Mouse (Mus musculus) heart, postnatal 10 days (tissue): ENCODE results near the gene Tmem131l. TPM values are rescaled to one million over a fixed set of nuclear protein-coding genes. Genes with fewer than 3 reads are reported as not detected.

Experiments used
- DNase-seq, 2 experiments: peaks; one replicate each; pipeline ENCODE4 v3.0.0; 2021
- intact Hi-C: fragments of 180-260 bp; cut with DNase I; formaldehyde crosslinking; loops from one replicate; pipeline ENCODE4 v1.15.1; 2025
- total RNA-seq, 2 experiments: library from RNA; stranded (reverse); gene quantifications; 2 replicates each; pipeline ENCODE4 v1.2.3; 2021

The Tmem131l gene
- total RNA-seq, 2 experiments from 2014 or later: 31.4 to 32.6 TPM

- intact Hi-C loops: no loop called here
- DNase-seq: no peak
Observed at GRCm38 (mm10) chr3:84059261-84059660, 19.3 kb upstream of the Tmem131l start.

GRCm38 (mm10) chr3:84048729-84049175, 8.8 kb upstream of the Tmem131l start:
- intact Hi-C loops: no loop called here
- peak; percentile 69 for DNase-seq

DNA sequence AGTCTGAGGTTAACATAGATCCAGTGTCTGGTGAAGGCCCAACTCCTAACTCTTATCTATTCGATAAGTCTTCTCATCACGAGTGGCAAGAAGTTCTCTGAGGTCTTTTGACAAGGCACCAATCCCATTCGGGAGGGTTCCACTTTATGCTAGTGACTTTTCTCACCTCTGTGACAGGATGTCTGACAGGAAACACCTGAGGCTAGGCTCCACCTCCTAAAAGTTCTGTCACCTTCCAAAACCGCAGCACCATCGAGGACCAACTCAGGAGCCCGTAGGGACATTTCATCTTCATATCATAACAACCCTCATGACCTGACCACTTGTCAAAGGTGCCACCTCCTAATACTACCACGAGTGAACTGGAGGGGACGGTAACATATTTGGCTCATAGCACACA, 6.2 kb upstream of the Tmem131l start:
- no peak for DNase-seq
- intact Hi-C loops: no loop called here

GRCm38 (mm10) chr3:84041739-84042138, 1.8 kb upstream of the Tmem131l start:
- DNase-seq: no peak
- intact Hi-C loops: no loop called here

DNA sequence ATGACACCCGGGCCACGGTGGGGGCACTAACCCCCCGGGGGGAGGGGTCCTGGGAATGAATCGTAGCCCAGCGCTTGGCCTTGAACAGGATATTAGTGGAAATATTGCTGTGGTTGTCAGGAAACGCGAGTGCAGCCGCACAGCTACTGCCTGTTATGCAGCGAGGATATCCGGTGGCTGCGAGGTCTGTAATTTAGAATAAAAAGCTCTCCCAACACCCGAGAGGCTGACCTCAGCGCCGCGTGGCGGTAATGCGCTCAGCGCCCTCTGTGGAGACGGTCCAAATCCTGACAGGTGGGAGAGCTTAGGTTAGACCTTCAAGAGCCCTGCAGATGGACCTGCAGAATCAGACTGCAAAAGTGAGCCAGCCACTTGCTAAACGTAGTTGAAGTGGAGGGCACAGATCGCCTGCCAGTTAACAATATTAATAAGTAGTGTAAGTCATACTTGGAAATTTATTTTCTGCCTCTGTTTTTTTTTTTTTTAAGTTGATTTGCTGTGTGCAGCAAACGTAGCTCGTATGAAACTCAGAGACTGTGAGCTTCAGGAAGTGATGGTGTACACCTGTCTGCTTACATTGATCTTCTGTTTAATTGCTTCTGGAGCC, 604 bp upstream of the Tmem131l start:
- intact Hi-C loops: no loop called here
- peak; percentile 71 to 74 for DNase-seq

DNA sequence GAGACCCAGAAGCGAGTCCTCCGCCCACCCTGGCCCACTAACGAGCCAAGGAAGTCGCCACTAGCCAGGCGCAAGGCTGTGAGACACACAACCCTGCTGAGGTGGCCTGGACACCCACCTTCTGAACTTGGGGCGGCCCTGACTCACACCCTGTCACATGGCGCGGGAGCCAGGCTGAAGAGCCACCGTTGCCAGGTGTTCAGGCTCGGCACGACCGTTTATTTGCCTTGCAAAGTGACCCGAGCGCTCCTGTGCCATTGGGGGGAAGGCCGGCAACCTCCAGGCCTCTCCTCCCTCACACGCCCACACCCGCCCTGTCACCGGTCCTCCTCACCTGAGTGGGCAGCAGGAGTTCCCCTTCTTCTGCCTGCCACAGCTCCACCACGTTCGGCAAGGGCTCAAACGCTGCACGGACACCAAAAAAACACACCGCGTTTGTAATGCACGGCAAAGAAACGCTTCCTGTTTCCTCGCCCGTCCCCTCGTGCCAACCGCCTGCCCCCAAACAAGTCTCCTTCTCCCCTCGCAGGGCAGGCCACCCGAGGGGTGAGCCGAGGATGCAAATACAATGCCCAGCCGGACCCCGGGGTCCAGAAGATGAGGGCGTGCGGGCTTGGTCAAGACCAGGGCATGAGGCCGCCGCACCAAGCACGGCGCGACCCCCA, 862 bp downstream of the Tmem131l start:
- intact Hi-C loops: loop anchor here (2.0 to 5.0 kb wide), 4 partner anchors 46 to 118 kb away; partner anchors contain the start of gene Mnd1
- peak; percentile 59 to 64 for DNase-seq

DNA sequence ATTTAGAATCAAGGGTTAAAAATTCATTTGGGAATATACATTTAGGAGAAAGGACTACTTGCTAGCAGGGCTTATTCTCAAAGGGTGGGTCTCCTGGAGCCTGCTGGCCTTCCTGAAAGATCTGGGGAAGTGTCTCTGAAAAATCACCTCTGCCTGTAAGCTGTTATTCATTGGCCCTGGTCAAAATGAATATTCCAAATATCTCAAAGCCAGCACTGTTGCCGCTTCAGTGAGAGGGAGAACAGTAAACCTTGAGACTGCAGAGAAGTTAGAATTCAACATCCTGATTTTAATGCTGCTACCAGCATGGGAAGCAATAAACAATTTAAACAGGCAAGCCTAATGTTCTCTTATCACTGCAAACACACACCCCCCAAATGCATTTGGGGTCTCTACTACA, 1.8 kb downstream of the Tmem131l start:
- intact Hi-C loops: loop anchor here (2.0 to 5.0 kb wide), 4 partner anchors 45 to 119 kb away; partner anchors contain the start of gene Mnd1
- no peak for DNase-seq

DNA sequence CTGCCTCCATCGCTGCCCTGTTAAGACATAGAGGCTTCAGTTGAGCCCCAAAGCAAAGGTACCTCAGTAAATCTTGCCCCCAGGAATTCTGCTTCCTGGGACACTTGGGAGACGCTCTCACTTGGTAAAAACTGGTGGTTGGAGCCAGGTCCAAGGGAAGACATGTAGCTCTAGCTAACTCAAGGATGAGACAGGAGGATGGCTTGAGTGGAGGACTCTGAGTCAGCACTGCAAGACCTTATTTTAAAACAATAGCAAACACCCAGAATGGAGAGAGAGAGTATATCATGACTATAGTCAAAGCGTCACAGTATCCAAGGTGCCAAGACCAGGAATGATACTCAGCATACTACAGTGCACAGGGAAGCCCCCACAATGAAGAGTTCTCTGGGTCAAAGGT, 2.4 kb downstream of the Tmem131l start:
- DNase-seq: no peak
- intact Hi-C loops: loop anchor here (5.0 kb wide), 2 partner anchors 85 to 120 kb away; partner anchors contain the start of gene Mnd1

- DNase-seq: no peak
- intact Hi-C loops: loop anchor here (5.0 kb wide), 2 partner anchors 85 to 120 kb away; partner anchors contain the start of gene Mnd1
Observed at GRCm38 (mm10) chr3:84036866-84037265, 3.1 kb downstream of the Tmem131l start.

- intact Hi-C loops: loop anchor here (5.0 kb wide), 2 partner anchors 86 to 121 kb away; partner anchors contain the start of gene Mnd1
Observed at GRCm38 (mm10) chr3:84035728-84036364, 4.1 kb downstream of the Tmem131l start.

GRCm38 (mm10) chr3:84034115-84034780, 5.7 kb downstream of the Tmem131l start:
- intact Hi-C loops: no loop called here
- DNase-seq: no peak

More at GRCm38 (mm10) chr3:84035728-84036364, 4.1 kb downstream of the Tmem131l start:
- no peak for DNase-seq

DNA sequence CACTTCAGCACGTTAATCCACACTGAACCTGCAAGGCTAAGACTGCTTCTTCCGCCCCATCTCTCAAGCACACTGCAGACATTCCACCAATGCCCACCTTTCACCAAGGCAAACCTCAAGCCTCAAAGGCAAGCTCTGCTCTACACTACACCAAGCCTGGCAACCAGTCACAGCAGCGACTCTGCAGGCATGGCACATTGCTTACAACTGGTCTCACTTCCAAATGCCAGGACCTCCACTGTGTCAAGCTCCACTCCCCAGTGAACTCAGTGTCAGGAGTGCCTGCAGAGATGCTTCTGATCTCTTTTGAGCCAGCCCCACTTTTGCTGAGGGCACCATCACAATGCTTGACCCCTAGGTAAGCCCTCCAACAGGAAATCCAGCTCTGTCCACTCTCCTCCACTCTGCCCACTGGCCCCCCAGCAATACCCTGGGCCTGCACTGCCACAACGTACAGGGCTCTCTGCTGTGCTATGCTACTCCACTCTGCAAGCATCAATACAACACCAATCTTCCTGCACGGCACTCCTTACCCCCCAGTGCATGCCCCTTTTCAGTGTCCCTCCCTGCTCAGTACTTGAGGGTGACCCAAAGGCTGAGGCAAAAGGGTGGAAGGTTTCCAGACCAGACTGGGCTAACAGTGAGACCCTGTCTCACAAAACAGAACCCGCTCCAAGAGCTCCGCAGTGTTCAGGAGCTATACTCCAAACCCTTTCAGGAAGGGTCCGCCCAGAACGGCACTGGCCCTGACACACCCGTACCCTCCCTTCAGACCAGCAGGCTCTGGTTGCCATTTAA, 6.8 kb downstream of the Tmem131l start:
- intact Hi-C loops: no loop called here
- no peak for DNase-seq

GRCm38 (mm10) chr3:84032419-84032818, 7.6 kb downstream of the Tmem131l start:
- no peak for DNase-seq
- intact Hi-C loops: no loop called here

- intact Hi-C loops: no loop called here
Observed at GRCm38 (mm10) chr3:84031216-84031615, 8.8 kb downstream of the Tmem131l start.

GRCm38 (mm10) chr3:84028968-84029367, 11.0 kb downstream of the Tmem131l start:
- intact Hi-C loops: no loop called here
- DNase-seq: no peak

More at GRCm38 (mm10) chr3:84031216-84031615, 8.8 kb downstream of the Tmem131l start:
- DNase-seq: no peak

- intact Hi-C loops: no loop called here
Observed at GRCm38 (mm10) chr3:84027691-84028159, 12.2 kb downstream of the Tmem131l start.

GRCm38 (mm10) chr3:84024512-84025072, 15.4 kb downstream of the Tmem131l start:
- DNase-seq: no peak
- intact Hi-C loops: no loop called here

More at GRCm38 (mm10) chr3:84027691-84028159, 12.2 kb downstream of the Tmem131l start:
- DNase-seq: no peak

GRCm38 (mm10) chr3:84022723-84023122, 17.3 kb downstream of the Tmem131l start:
- DNase-seq: peak in 1 of 2 experiments; percentile 18
- intact Hi-C loops: no loop called here

GRCm38 (mm10) chr3:84022201-84022584, 17.8 kb downstream of the Tmem131l start:
- DNase-seq: no peak
- intact Hi-C loops: no loop called here
